Mouse (Mus musculus) heart, adult 2 months (tissue): ENCODE data around the gene Arhgef1.

Source experiments
- CTCF ChIP-seq: fragments of 200-600 bp; IDR thresholded peaks from 2 replicates; pipeline ENCODE4 v1.8.1; 2022; ENCODE audit warnings: antibody characterized with exemption, mild to moderate bottlenecking, moderate library complexity
- EP300 ChIP-seq: fragments of 200-500 bp; IDR thresholded peaks from 2 replicates; pipeline ENCODE4 v1.6.1; 2011; ENCODE audit warnings: low read depth, low read length, control low read depth; ENCODE audit not compliant: insufficient read depth
- POLR2A ChIP-seq: fragments of 200-500 bp; IDR thresholded peaks from 2 replicates; pipeline ENCODE4 v1.6.1; 2011; ENCODE audit warnings: mild to moderate bottlenecking, low read depth, low read length, control low read depth; ENCODE audit not compliant: insufficient read depth

DNA sequence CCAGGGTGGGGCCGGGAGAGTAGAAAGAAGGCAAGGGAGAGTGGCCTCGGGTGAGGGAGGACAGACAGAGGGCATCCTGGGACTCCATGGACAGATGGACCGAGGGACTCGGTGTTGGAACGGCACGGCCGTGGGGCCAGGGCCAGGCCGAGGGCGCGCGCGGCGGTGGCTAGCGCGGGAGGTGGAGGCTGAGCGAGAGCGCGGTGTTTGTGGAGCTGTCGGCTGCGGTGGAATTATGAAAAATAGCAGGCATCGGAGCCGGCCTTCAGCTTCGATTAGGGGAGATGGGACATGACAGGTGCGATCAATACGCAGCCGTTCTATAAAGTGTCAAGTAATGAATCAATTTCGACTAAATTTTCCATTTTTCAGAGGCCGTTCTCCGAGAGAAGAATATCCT is 46.1 kb downstream of the Arhgef1 start:
- TF ChIP-seq CTCF = no peak
- TF ChIP-seq POLR2A = no peak
- no peak for TF ChIP-seq EP300
